Mouse (Mus musculus) olfactory bulb, adult 2 months (tissue): ENCODE results near the gene Sfmbt2. TPM values are rescaled to one million over a fixed set of nuclear protein-coding genes. Genes with fewer than 3 reads are reported as not detected.
"Not testable (repeated sequence)": the region's sequence is repeated elsewhere in the genome, so short reads cannot be mapped to it uniquely, and the experiment has no call there.

Experiments
- H3K27ac ChIP-seq: fragments of 200-500 bp; 2 replicates; pipeline ENCODE4 v1.5.1; 2012; ENCODE audit warnings: low read depth, low read length; ENCODE audit not compliant: insufficient read depth
- H3K4me1 ChIP-seq: fragments of 200-500 bp; 2 replicates; pipeline ENCODE4 v1.6.1; 2012; ENCODE audit warnings: low read length; ENCODE audit not compliant: control insufficient read depth, insufficient read depth
- H3K4me3 ChIP-seq: fragments of 200-500 bp; 2 replicates; pipeline ENCODE4 v1.5.1; 2012; ENCODE audit warnings: mild to moderate bottlenecking, low read depth, low read length, moderate library complexity; ENCODE audit not compliant: insufficient read depth
- CTCF ChIP-seq: fragments of 200-500 bp; IDR thresholded peaks from 2 replicates; pipeline ENCODE4 v1.5.1; 2012; ENCODE audit warnings: low read depth, mild to moderate bottlenecking, low read length, moderate library complexity; ENCODE audit not compliant: insufficient read depth
- POLR2A ChIP-seq: fragments of 200-500 bp; IDR thresholded peaks from 2 replicates; pipeline ENCODE4 v1.6.1; 2012; ENCODE audit warnings: mild to moderate bottlenecking, low read depth, low read length, moderate library complexity; ENCODE audit not compliant: insufficient read depth
- WGBS: fragments of 180-500 bp; shearing (Covaris S2); methylation state at CpG from one replicate; pipeline ENCODE4 v1.1.7; 2018; 5-methylcytosine and 5-hydroxymethylcytosine counted together
- polyA plus RNA-seq: library from polyadenylated mRNA; stranded (reverse); fragments of >200 nt; gene quantifications from 2 replicates; pipeline ENCODE4 v1.2.4, GENCODE M21; 2012; ENCODE audit warnings: low replicate concordance; ENCODE audit not compliant: missing spikeins, insufficient read depth, insufficient read length

Gene Sfmbt2
- not detected in 2 replicates for polyA plus RNA-seq

- 5% methylated on average over 10 of the region's 10 CpGs for WGBS
These were observed at the start of gene Sfmbt2 for GRCm38 (mm10) chr2:10370176-10370575. Gene Sfmbt2, plus strand, starts transcription at chr2:10370510.

DNA sequence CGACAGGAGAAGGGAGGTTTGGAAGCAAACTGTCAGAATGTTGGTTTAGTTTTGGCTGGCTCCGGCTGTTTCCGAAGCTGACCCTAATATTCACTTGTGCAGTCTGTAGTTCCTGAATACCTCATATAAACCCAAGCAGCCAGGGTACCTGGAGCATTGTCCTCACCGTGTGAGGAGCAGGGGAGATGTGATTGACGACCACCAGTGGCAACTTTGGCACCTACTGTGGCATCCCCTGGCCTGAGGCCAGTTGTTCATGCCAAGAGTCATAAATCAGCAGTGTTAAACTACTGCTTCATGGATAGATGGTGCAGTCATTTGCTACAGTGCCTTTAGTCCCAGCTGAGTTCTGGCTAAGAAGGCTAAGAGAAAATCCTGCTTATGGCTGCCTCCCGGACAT is 49.2 kb upstream of the Sfmbt2 start:
- H3K27ac ChIP-seq = no peak overlapping the region
- TF ChIP-seq CTCF (no peak), POLR2A (no peak)
- WGBS = 51% methylated on average over 6 of the region's 6 CpGs
- no peak overlapping the region for H3K4me3 ChIP-seq
- H3K4me1 ChIP-seq = no peaks in the 10 kb centered on the region

More at GRCm38 (mm10) chr2:10370176-10370575, at the start of gene Sfmbt2:
- Histone ChIP-seq H3K4me3 (no peak within 1 kb of the TSS), H3K4me1 (peaks cover 13% of the 10 kb centered on the region), H3K27ac (no peak within 1 kb of the TSS)
- TF ChIP-seq CTCF (no peak), POLR2A (no peak)

- no peaks in the 10 kb centered on the region for H3K4me1 ChIP-seq
- WGBS = 90% methylated on average over 4 of the region's 4 CpGs
- no peak overlapping the region for H3K27ac ChIP-seq
- H3K4me3 ChIP-seq = no peak overlapping the region
- TF ChIP-seq CTCF (no peak), POLR2A (no peak)
These were observed 47.1 kb upstream of the Sfmbt2 start for GRCm38 (mm10) chr2:10323173-10323572.

GRCm38 (mm10) chr2:10324980-10325379 is 45.3 kb upstream of the Sfmbt2 start:
- Histone ChIP-seq H3K27ac (no peak overlapping the region), H3K4me1 (no peaks in the 10 kb centered on the region), H3K4me3 (no peak overlapping the region)
- 88% methylated on average over 4 of the region's 4 CpGs for WGBS
- TF ChIP-seq POLR2A (no peak), CTCF (no peak)

- Histone ChIP-seq H3K4me1 (no peaks in the 10 kb centered on the region), H3K27ac (no peak overlapping the region), H3K4me3 (no peak overlapping the region)
- 94% methylated on average over 5 of the region's 5 CpGs for WGBS
- no peak for TF ChIP-seq POLR2A
- no peak for TF ChIP-seq CTCF
These were observed 40.1 kb upstream of the Sfmbt2 start for GRCm38 (mm10) chr2:10330216-10330615.

DNA sequence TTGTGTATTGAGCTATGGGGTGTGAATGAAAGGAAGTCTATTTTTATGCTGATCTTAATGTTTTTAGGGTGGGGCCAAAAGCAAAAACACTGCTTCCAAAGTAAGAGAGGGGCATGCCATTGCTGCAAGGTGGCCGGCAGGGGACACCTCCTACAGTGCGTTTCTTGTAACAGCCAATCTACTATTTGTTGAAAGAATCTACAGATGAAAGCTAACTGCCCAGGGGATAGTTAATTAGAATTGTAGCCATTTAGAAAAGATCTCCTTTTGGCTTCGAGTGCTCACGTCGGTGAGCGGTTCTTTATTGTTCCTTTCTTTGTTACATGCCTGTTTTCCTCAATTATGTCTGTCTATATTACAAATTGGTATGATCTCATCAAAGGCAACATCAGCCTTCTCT is 36.0 kb upstream of the Sfmbt2 start:
- WGBS = 6% methylated on average over 6 of the region's 6 CpGs
- H3K4me3 ChIP-seq = no peak overlapping the region
- no peaks in the 10 kb centered on the region for H3K4me1 ChIP-seq
- H3K27ac ChIP-seq = no peak overlapping the region
- no peak for TF ChIP-seq POLR2A
- no peak for TF ChIP-seq CTCF

DNA sequence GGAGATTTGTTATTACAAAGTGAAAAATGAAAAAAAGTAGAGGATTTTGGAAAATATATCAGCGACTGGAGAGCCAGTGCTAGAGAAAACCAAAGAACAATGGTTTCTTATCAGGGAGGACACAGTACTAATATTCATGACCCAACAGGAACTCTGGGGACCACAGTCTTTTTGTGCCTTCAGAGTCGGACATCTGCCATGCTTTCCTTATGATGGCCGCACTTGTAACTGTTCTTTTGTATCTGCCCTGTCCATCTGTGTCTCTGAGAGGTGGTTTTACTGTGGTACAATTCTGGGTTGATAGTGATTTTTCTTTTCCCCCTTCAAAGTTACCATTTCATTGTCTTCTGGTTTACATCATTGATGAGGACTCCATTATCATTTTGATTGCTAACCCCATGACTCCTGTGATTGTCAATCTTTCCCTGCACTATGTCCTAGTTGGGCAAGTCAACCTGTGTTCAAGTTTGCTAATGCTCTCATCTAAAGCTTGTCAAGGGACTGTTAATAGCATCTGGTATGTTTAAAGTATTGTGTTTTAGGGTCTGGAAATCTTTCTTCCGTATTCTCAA is 35.2 kb upstream of the Sfmbt2 start:
- no peak for TF ChIP-seq CTCF
- TF ChIP-seq POLR2A = no peak
- no peak overlapping the region for H3K4me3 ChIP-seq
- WGBS = 61% methylated on average over 4 of the region's 4 CpGs
- H3K4me1 ChIP-seq = no peaks in the 10 kb centered on the region
- no peak overlapping the region for H3K27ac ChIP-seq

DNA sequence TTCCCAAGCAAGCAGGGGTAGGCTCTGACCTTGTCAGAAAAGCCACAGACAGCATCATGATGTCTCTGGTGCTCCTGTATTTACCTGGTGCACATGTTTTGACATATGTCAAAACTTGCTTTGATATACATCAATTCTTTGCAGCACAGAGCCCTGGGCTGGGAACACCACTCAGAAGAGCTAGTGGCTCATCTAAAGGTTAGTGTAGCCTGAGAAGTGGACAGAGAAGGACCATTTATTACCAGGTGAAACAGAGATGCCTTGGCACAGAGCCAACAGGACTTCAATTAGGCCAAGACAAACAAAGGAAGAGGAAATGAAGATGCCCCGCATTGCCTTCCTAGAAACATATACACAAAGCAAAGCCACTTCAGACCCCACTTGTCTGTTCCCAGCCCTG is 30.3 kb upstream of the Sfmbt2 start:
- H3K4me1 ChIP-seq = no peaks in the 10 kb centered on the region
- H3K27ac ChIP-seq = no peak overlapping the region
- TF ChIP-seq POLR2A = no peak
- no peak for TF ChIP-seq CTCF
- WGBS = 79% methylated on average over 1 of the region's 1 CpGs
- H3K4me3 ChIP-seq = no peak overlapping the region

GRCm38 (mm10) chr2:10343523-10343922 is 26.8 kb upstream of the Sfmbt2 start:
- Histone ChIP-seq H3K4me3 (no peak overlapping the region), H3K27ac (no peak overlapping the region), H3K4me1 (no peaks in the 10 kb centered on the region)
- WGBS = 84% methylated on average over 5 of the region's 5 CpGs
- TF ChIP-seq CTCF = no peak

DNA sequence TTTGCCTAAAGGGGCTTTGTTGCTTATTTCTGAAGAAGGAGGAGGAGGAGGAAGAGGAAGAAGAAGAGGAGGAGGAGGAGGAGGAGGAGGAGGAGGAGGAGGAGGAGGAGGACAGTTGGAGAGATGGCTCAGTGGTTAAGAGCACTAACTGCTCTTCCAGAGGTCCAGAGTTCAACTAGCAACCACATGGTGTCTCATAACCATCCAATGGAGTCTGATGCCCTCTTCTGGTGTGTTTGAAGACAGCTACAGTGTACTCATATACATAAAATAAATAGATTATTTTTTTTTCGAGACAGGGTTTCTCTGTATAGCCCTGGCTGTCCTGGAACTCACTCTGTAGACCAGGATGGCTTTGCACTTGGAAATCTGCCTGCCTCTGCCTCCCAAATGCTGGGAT is 26.2 kb upstream of the Sfmbt2 start:
- WGBS = 91% methylated on average over 1 of the region's 1 CpGs
- not testable (repeated sequence) for H3K27ac ChIP-seq, H3K4me3 ChIP-seq, H3K4me1 ChIP-seq
